Mouse (Mus musculus): Measurements from ENCODE around the gene Efs.
"Not testable (repeated sequence)": the region's sequence is repeated elsewhere in the genome, so short reads cannot be mapped to it uniquely, and the experiment has no call there.

Efs gene

DNA sequence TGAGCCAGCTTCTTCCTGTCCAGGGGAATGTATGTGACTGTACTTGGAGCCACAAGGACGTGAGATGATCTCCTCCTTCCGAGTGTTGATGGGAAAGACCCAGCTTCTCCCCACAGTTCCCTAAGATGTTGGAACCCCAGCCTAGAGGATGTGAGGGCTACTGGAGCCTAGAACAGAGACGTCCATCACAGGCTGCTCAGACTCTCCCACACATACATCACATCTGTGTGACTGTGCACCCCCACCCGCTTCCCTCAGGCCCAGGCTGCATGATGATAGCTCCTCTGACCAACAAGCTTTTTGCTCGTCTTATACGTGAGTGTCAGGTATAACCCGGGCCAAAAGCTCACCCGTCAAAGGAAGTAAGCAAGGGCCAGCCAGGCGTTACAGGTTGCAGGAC lies 22.9 kb upstream of the Efs start:
- no peak for DNase-seq (ENCODE audit: low read depth, low spot score)

DNA sequence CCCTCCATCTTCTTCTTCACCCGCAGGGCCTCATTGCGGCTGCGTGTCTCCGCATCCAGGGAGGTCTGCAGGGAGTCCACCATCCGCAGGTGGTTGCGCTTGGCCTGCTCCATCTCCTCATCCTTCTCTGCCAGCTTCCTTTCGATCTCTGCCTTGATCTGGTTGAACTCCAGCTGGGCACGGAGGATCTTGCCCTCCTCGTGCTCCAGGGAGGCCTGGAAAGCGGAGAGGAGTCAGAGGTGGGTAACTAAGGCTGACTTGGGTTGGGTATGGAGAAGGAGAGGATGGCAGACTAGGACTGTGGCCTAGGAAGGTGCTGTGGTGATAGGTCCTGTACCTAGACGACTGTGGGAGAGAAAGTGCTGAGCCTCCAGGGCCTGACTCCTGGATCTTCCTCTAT lies 21.1 kb upstream of the Efs start:
- not testable (repeated sequence) for DNase-seq (ENCODE audit: low read depth, low spot score)

DNA sequence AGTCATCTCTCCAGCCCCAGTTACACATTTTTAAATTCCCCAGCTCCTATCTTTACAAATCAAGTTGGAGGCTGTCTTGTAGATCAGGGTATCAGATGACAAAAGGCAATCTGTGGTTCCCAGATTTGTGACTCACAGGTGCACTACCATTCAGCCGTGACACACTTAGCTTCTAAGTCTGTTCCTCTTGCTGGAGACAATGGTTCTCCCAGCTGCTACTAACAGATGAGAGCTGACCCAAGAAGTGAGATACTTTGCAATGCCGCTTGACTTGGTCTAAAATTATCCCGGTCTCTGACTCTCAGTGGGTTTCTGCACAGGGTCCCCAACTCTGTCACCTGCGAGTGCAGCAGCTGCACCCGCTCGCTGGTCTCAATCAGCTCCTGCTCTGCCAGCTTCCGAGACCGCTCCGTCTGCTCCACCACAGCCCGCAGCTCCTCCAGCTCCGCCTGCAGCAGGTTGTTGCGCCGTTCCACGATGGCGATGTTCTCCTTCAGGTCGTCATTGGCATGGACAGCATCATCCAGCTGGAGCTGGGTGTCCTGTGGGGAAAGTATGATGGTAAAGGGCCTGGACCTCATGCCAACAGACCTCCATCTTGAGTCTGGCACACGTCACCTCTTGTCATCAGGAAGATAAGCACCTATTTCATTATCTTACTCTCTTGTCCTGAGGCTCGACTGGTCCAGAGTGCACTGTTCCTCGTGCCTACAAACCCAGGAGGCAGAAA lies 20.2 kb upstream of the Efs start:
- no peak for DNase-seq (ENCODE audit: low read depth, low spot score)

DNA sequence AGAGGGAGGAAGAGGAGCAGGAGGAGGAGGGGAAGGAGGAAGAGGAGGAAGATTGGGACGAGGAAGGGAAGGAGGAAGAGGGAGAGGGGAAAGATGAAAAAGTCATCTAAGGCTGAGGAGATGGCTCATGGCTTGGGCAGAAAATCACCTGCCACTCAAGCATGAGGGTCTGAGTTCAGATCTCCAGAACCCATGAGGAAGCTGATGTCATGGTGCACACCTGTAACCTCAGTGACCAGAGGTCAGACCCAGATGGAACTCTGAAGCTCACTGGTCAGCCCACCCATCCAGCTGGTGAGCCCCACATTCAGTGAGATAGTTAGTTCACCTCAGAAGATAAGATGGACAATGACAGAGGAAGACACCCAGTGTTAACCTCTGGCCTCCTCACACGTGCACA lies 19.0 kb upstream of the Efs start:
- DNase-seq (ENCODE audit: low read depth, low spot score): no peak

DNA sequence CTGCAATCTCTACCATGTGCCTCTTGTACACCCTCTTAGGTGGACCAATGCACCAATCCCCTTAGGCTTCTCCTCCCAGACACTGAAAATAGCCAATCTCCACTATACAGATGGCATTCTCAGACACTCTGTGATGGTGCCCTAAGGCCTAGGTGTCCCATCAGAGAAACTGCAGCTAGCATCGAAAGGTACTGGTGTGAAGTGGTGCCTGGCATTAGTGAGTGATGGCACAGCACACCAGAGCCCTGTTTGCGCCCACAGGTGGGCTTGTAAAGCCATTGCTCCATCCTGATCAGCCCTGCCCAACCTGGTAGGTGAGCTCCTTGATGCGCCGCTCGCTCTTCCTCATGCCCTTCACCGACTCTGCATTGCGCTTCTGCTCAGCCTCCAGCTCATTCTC lies 18.0 kb upstream of the Efs start:
- no peak for DNase-seq (ENCODE audit: low read depth, low spot score)

DNA sequence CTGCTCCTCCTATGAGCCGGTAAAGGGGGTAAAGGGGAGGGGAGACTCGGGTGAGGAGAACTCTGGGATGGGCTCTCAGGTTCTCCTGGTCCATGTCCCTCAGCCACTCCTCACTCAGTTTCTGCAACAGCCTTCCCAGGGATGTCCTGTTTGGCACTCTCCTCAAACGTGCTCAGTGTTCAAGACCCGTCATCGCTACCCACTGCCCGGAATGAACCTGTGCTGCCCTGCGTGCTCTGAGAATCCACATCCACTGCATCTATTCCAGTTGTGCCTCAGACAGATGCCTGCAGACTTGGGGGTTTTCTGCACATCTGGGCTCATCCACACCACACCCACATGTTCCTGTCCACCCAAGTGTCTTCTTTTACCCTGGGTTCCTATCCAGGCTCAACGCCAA lies 16.6 kb upstream of the Efs start:
- no peak for DNase-seq (ENCODE audit: low read depth, low spot score)

DNA sequence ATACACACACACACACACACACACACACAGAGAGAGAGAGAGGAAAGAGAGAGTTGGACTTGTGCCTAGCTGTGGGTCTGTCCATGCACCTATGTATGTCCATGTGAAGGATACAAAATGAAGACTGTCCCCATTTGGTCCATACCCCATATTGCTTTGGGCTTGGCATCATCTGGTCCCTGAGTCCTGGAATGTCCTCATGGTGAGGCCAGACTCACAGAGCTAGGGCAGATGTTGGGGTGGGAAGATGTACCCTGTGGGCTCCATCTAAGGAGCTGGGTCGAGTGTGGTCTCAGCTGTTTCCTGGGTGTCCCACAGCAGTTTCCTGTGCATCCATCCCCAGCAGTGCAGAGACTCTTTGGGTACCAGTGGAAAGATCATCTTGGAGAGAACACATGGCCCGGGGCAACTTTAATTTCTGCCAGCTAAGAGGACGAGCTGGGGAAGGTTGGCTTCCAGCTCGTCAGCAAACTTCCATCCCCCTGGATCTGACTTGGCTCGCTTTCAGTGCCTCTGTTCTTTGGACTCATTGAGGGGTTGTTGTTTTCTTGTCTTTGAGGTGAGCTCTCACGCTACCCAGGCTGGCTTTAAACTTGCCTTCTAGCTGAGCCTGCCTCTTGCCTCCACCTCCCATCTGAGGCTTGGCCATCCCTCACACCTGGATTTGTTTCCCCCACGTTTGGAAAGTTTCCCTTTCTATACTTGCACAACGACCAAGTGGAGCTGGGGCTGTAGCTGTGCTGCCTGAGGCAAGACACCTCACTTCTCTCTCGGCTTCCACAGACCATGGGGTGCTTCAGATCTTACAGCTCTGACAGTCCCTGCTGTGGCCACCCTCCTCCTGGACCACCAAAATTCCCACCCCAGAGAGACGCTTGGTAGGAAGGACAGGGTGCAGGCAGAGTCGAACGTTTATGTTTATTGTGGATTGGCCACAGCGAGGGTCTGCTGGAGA lies 15.4 kb upstream of the Efs start:
- DNase-seq (ENCODE audit: low read depth, low spot score): no peak

DNA sequence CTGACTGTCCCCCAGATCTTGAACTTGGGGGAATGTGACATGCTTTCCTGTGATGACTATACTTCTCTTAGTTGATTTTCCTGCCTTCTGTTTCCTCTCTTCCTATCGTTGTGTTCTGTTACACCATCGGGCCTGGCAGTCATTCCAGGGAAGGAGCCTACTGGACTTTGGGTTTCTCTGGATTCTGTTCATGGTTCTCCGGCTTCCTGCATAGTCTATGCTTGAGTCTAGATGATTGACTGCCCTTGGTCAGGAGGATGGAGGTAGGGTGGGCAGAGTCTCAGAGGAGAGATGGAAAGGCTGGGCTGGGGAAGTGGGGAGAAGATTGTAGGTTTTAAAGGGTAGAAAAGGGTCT lies 14.2 kb upstream of the Efs start:
- no peak for DNase-seq (ENCODE audit: low read depth, low spot score)

DNA sequence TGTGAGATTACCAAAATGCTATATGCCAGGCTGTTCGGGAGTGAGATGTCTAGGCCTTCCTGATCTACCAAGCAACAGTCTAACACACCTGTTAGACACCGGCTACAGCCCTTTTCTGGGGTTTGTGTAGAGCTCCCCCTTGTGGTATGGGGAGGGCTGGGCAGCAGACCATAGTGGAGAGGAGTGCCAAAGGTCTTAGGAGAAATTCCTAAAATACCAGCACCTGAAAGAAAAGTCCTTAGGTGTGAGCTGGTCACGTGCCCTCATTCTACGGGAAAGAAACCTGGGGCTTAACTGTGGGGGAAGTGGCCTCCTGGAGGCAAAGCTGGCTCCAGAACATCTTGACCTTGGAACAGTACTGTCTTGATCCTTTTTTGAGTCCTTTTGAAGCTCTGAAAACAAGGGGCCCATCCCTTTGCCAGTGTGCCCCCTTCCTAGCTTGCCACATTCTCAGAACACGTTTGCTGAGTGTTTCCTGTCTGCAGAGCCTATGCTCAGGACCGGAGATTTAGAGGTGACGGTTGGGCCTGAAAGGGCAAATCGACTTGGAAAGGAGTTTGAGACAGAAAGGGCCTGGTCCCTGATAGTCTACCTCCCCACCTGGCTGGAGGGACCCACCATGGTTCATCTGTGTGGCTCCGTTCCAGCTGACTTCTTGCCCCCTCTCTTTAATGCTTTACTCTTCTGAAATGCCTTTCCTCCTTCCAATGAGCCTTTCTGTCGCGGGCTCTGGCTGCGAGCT lies 13.7 kb upstream of the Efs start:
- DNase-seq (ENCODE audit: low read depth, low spot score): peak; percentile 93

DNA sequence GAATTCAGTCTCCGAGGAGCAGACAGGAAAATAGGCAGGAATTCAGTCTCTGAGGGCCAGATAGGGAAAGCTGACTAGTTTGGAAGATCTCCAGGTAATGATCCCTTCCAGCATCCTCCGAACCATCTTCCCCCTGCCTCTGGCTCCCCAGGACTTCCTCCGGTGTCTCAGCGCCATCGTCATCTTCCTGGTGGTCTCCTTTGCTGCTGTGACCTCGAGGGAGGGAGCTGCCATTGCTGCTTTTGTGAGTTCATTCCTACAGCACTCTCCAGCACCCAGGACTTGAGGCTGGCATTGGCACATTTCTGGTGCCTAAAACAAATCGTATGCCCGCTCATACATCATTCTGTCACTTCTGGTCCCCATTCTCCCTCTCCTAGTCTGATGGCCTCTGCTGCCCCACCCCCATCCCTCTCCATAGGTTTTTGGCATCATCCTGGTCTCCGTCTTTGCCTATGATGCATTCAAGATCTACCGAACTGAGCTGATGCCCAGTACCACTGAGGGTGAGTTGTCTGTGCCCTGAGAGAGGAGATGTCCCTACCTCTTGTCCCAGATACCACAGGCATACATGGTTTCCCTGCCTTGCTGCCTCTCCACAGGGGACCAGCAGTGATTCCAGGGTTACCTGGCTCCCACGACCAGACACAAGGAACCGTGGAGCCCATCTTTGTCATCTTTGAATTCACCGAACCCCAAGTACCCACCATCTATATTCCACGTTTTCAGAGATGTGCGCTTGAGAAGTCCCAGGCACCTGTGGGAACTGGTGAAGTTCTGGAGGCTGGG lies 12.7 kb upstream of the Efs start:
- no peak for DNase-seq (ENCODE audit: low read depth, low spot score)

DNA sequence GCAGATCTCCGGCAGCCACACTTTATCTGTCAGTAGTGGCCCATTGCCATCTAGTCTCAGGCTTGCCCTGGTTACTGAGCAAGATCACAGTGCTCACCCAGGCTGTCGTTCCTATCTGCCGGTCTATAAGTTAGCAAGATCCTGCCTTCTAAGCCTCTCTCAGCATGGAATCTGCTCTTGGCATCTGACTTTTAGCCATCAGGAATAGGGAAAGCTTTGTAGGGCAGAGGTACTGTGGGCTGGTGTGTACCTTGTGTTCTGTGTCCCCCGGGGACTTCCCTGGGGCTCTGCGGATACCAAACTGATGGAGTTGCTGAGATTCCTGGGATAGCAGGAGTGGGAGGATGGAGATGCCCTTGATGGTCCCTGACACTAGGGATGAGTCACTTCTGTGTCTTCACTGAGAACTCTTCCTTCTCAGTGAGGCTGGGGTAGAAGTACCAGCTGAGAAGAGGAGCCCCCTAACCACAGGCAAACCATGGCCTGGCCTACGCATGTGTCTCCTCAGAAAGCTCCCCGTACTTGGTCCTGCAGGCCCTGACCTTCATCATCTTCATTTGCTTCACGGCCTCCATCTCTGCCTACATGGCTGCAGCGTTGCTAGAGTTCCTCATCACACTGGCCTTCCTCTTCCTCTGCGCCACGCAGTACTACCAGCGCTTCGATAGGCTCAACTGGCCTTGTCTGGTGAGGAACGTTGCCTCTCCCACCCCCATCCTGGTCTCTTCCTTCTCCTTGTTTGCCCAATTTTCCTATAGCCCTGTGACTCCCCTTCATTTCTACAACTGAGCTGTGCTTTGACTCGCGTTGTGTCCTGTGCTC lies 11.6 kb upstream of the Efs start:
- no peak for DNase-seq (ENCODE audit: low read depth, low spot score)

DNA sequence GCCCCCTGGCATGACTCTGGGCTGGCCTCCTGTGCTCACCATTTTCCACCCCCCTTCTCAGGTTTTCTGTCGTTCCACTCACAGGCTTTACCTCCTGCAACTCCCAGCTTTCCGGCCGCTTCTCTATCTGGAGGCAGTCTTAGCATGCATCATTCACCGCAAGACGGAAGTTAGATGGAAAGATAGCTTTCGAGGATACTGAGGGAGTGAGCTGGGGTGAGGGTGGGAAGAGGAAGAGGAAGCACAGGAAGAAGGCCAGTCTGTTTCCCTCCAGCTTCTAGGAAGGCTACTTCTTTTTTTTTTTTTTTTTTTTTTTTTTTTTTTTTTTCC lies 10.9 kb upstream of the Efs start:
- no peak for DNase-seq (ENCODE audit: low read depth, low spot score)

DNA sequence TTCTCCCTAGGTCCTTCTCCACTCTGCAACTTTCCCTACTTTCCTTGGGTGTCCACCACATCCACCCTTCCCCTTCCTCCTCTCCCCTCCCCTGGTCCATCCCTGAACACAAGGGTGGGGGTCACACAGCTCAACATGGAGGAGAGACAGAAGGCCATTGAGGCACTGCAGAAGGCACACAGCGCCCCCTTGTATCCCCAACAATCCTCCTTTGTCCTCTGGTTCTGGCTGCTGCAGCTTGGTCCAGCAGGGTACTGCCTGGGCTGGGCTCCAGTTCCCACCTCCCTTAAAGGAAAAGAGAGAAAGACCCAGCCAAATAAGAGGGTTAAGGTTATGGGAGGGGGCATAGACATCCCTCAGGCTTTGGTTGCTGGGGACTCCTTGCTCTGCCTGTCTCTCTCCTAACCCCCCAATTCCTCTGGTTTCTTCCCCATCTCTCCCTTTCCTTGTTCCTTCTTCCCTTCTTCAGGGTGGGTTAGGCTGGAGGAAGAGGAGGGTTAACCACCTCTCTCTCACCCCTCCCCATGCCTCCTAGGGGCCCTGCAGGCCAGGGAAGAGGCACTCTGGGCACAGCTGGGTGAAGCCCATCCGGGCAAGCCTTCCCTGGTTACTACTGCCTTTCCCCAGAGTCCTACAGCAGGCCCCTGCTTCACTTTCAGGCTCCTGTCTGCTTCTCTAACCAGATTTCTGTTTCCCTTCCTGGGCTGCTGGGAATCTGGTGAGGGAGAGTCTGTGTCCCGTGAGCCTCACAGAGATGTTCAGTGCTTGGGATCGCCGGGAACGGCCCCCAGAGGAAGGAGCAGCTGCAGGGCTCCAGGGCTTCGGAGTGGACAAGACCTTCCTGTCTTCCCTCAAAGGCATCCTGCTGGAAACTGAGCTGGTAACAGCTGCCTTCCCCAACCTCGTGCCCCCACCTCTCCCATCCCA lies 10.2 kb upstream of the Efs start, which contains the start of gene Cmtm5:
Gene Cmtm5, plus strand, starts transcription at position 358 of the 927 bp plus-strand sequence.
- no peak for DNase-seq (ENCODE audit: low read depth, low spot score)

DNA sequence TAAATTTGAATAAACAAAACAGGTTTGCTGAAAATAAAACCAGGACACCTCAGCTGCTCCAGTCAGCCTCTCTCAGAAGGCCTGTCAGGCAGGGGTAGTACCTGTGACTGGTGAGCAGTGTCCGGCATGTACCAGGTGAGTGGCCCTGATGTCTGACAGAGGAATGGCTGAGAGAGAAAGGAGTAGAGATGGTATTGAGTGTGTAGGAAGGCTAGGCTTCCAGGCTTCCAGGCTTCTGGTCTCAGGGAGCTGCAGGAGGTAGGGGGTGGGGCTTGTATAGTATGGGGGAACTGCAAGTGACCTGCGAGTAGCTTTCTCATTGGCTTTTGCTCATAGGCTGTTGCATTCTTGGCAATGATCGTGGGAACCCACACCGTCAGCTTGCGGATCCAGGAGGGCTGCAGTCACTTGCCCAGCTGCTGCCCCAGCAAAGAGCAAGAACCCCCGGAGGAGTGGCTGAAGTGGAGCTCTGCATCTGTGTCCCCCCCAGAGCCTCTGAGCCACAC lies 6.8 kb upstream of the Efs start, which contains the start of gene Il25:
Gene Il25, plus strand, starts transcription at position 51 of the 506 bp plus-strand sequence.
- DNase-seq (ENCODE audit: low read depth, low spot score): peak; percentile 21

DNA sequence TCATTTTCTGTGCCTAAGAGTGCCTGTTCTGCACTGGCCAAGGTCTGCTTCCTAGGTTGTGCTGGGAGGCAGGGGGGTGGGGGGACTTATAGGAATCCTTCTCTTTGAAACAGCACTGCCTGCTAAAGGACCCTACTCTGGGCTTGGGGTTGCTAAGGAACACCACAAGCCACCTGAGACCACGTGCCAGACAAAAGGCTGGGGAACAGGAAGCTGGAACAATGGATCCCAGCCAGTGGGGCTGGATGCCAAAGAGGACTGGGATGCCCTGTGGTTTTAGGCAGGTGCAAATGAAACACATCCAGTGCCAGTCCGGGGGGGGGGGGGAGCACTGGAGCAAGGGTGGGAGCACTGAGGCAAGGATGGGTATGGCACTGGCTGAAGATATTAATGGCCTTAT lies 4.5 kb upstream of the Efs start:
- peak; percentile 59 for DNase-seq (ENCODE audit: low read depth, low spot score)

DNA sequence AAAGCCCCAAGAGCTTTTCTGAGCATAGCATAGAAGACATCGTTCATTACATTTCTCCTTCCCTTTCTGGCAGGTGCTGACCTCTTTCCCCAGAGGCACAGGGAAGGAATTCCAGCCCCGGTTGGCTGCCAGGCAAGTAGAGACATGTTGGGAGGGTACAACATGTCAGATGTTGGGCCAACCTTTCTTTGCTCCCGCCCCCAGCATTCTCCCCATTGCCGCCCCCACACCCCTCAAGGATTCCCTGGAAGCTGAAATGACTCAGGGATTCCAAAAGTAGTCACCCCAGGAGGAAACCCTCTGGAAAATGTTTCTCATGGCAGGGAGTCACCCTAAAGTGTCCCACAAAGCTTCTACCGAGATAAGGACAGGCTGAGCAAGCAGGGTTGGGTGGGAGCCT lies 3.9 kb upstream of the Efs start:
- no peak for DNase-seq (ENCODE audit: low read depth, low spot score)

DNA sequence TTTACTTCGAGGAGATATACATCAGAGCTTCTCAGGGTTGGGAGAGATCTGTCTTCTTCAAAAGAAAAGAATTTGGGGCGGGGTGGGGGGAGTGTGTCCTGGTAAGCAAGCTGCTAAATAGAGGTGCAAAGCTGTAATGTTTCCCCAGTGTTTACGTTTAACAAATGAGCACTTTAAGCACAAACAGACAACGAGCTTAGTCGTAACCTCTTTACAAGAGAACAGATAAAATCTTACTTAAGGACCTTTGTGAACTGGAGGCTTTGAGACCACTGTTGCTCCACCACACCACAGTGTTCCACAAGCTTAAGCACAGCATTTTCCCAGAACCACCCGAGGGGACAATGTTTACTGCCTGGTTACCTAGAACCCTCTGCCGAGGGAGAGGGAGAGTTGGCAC lies 1.4 kb upstream of the Efs start:
- DNase-seq (ENCODE audit: low read depth, low spot score): no peak

DNA sequence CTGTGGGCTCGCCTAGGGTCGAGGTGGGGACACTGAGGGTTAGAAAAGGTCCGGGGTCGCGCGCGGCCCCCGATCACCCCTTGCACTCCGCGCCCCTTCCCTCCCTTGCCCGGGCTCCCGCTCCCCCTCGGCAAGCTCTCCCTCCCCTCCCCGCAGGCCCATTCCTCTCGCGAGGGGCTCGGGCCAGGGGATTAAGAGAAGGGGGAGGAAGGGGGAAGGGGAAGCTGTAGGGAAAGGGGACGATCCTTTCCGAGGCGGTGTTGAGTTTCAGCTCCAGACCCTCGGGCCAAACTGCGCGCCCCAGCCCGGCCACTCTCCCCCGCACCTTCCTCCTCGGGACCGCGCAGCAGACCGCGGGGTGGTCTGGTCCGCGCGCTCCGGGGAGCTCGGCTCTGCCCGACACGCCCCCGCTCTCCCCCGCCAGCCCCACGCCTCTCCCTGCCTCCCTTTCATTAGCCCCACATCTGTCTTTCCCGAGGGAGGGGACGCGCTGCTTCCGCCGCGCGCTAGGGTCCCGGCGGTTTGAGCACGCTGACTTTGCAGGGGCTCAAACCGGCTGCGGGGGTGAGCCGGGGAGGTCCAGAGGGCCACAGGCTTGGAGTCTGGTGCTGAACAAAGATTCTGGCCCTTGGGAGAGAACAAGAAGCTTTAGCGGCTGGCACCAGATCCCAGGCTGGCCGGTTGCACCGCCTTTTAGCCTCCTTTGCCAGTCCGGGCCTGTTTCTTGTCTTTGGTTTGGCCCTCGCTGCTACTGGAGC lies 654 bp upstream of the Efs start:
- DNase-seq (ENCODE audit: low read depth, low spot score): peak; percentile 75

Data from ES-CJ7 (cell line).